Mouse (Mus musculus) cerebellum, postnatal 14 days (tissue): ENCODE measurements around the gene Get4.

Experiments
- DNase-seq, 2 experiments: peaks; one replicate each; pipeline ENCODE4 v3.0.0; 2021; ENCODE audit warnings: mixed read lengths in 2 of 2

Get4 gene

DNA sequence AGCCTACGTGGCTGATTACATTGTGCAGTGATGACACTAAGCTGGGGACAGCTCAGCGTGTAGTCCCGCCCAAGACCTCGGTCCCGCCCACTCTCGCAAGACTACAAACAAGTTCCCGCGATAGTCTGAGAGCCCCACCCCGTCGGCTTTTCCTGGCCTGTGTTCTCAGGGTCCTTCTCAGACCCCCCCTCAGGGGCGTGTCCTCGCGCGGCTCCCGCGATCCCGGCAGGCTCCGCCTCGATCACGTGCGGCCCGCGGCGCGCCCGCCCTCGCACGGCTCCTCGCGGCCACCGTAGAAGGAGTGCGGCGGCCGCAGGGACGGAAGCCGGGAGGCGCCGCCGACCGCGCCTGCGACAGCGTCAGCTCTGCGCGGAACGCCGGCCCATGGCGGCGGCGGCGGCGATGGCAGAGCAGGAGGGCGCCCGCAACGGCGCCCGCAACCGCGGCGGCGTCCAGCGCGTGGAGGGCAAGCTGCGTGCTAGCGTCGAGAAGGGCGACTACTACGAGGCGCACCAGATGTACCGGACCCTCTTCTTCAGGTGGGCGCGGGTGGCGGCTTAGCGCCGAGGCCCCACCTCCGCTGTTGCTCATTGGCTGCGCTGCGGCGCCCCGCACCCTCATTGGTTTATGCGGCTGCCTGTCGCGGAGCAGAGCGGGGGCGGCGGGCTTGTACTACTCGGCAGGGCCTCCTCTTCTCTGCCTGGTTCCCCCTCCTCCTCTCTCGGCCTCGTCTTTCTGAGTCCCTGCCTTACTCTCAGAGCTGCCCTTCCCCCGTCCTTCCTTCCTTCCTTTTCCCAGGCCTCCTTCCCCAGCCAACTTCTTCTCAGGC lies at the start of gene Get4:
Get4 (plus strand) TSS at position 244 of the 829 bp plus-strand sequence.
- peak; percentile 99 for DNase-seq

DNA sequence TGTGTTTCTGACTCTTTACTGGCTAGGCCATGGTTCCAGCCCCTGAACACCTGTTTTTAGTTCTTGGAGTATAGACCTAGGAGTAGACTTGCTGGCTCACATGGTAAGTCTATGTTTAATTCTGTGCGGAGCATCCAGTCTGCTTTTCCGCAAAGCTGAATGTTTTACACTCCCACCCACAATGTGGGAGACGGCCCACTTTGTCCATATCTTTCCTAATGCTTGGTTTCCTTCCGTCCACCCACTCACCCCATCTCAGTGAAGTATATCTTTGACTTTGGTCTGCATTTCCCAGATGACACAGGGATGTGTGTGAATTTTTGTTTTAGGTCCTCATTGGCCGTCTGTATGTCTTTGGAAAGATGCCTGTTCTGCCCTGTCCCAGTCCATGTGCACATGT lies 48.8 kb upstream of the Get4 start:
- DNase-seq: no peak

- DNase-seq: no peak
These were observed 46.0 kb upstream of the Get4 start for GRCm38 (mm10) chr5:139206081-139206480.

- no peak for DNase-seq
These were observed 45.6 kb upstream of the Get4 start for GRCm38 (mm10) chr5:139206525-139206924.

DNA sequence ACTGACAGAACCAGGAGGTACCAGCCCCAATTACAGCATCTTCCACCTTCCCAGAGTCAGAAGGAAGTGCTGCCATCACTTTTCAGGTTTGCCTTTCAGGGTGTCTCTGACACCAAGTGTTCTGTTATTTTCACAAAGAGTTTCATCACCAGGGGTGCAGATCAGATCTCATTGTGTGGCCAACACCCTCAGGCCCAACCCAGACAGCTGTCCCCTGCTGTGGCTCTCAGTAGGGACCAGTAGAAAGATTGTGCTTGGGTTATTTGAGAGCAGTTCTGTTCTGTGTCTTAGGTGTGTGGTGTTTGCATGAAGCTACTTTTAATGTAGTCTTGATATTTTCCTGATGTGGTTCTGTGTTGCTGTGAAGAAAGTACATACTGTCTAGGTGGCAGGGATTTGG lies 43.9 kb upstream of the Get4 start:
- DNase-seq: no peak

DNA sequence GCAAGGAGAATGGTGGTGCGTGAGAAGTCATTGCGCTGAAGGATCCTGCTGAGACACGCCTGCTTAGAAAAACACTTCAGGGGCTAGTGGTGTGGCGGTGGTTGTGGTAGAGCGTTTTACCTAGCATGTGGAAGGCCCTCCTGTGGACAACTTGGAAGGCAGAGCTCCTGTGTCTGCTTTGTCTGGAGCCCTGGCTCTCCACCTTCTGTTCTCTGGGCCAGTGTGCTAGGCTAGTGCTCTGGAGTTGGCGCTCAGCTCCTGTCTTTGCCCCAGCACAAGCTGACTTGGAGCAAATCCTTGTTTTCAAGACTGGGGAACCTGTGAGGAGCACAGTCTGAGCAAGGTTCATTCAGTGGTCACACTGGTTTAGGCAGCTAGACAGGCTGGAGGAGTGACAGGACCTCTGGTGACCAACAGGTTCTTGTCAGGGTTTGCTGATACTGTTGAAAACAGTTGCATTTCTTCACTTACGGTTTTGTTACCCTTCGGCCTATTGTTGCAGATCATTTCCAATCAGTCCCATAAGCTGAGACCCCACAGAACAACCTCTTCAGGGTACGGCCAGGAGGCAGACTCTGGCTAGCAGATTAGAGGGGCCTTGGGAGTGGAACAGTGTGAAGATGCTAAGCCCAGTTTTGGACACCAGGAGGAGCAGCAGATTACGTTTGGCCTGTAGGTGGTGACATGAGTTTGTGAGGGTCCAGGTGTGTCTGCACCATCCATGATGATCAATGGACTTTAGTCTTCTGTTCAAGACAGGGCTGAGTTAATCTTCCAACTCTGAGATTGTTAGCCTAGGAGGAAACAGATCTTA lies 43.0 kb upstream of the Get4 start:
- peak; percentile 52 to 69 for DNase-seq

DNA sequence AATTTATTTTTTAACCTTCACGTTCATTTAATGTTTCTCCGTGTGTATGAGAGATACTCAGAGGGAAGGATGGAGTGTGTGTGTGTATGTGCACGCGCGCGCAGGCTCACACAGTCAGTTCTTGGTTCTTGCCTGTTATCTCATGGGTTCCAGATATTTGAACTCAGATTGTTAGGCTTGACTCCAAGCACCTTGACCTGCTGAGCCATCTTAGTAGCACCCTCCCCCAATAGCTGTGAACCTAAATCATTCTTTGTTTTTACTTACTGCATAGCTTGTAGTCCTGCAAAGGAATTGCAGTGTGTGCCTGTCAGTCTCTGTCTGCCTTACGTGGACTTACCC lies 42.5 kb upstream of the Get4 start:
- no peak for DNase-seq

DNA sequence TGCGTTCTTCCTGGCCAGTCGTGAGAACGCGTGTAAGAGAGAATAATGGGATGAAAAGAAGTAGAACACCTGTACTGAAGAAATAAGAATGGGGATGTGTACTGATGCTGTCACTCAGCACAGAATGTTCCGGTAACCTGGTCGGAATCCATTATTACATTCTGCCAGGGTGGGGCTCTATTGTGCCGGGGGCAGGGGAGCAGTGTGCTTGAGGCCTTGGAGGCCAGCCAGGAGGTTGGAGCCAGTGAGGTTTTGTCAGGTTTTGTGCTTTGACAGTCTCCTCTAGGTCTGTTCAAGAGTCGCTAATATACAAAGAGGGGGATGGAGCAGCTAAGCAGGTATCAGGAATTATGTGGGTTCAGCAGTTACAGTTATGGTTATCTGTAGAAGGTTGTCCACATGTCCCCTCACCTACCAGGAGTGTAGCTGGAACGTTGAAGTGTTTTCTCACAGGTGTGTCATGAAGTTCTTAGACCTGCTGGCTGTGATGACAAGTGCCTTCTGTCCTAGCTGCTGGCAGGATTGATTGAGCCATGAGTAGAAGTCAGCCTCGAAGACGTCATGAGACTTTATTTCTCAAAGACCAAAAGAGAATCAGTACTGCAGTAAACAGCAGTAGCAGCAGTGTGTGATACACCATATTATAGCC lies 40.3 kb upstream of the Get4 start:
- peak in 1 of 2 experiments; percentile 42 for DNase-seq

- no peak for DNase-seq
These were observed 37.8 kb upstream of the Get4 start for GRCm38 (mm10) chr5:139214298-139214697.

- DNase-seq: no peak
These were observed 36.9 kb upstream of the Get4 start for GRCm38 (mm10) chr5:139215184-139215583.

GRCm38 (mm10) chr5:139216121-139216520 lies 36.0 kb upstream of the Get4 start:
- DNase-seq: no peak

DNA sequence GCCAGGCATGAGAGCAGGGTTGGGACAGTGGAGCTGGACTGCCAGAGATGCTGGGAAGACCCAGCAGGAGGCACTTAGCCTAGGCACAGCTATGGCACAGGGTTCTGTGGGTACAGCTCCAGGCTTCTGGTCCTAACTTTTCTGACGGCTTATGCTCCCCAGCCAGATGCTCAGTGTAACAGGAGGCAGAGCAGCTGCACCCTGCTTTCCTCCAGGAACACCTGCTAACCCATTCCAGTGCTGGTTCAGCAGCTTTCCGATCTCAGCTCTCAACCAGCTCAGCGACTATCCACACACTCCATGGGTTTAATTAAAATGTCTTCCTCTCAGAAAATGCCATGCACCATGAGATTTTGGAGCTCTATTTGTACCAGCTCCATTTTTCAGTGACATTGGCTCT lies 35.4 kb upstream of the Get4 start:
- no peak for DNase-seq

DNA sequence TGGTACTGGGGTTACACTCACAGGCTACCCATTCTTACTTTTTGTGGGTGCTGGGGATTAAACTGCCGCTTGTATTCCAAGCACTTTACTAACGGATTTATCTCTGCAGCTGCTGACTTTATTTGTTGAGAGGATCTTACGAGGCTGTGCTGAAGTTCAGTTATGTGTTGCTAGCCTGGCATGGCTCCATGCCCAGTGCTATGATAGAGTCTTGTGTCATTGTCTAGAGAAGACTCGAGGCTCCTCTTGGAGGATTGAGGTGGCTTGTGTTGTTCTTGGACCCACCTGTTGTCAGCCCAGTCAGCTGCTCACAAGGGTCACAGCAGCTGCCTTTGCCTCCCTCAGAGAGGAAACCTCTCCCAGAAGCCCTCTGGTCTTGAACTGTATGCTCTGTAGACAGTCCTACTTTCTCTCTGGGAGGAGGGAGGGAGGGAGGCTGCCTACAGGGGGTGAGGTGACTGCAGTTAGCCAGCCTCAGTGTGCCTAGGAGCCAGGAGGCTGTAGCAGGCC lies 32.1 kb upstream of the Get4 start:
- DNase-seq: no peak

DNA sequence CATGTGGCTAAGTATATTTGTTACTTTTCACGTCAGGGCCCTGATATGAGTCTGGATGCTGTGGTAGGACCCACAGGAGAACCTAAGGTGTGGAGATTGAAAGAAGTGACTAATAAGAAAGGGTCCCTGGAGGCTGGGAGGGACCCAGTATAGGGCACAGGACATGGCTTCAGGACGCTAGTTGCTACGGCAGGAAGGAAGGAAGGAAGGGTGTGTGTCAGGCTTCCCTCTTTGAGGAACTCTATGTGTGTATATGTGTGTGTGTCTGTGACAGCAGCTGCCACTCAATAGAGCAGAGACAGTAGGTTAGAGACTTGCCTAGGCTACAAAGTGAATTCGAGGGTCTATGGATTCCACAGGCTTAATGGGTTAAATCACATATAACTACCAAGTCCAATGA lies 31.5 kb upstream of the Get4 start:
- no peak for DNase-seq

DNA sequence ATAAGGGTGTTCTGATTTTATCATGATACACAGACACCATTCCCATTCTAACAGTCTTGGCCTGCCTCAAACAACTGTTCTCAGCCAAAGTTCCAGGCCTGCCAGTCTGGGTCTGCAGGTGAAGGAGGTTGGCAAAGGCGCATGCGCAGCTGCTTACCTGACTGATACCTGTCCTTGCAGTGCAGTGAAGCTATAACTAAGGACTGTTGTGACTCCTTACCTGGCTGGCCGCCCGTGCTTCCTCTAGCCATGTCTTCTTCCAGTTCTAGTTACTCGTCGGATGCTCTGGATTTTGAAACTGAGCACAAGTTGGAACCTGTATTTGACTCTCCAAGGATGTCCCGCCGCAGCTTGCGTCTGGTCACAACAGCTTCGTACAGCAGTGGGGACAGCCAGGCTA lies 28.8 kb upstream of the Get4 start:
- DNase-seq: no peak

GRCm38 (mm10) chr5:139227236-139227635 lies 24.9 kb upstream of the Get4 start:
- no peak for DNase-seq

GRCm38 (mm10) chr5:139227645-139228044 lies 24.5 kb upstream of the Get4 start:
- DNase-seq: no peak

DNA sequence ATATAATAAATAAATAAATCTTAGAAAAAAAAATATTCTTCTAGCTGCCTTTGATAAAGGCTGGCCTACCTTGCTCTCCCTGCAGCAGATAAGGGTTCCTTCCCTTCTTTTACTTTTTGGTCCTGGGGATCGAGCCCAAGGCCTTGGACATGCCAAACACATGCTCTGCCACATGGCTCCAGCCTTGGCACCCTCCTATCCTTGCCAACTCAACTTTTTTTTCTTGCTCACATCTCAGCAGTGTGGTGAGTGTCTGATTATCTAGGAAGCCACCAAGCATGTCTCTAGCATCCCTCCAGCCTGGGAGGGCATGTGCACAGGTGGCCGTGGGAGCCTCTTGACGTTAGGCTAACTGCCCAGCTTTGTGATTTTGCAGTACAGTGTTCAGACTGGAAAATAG lies 23.8 kb upstream of the Get4 start:
- no peak for DNase-seq

GRCm38 (mm10) chr5:139229716-139230115 lies 22.4 kb upstream of the Get4 start:
- no peak for DNase-seq

DNA sequence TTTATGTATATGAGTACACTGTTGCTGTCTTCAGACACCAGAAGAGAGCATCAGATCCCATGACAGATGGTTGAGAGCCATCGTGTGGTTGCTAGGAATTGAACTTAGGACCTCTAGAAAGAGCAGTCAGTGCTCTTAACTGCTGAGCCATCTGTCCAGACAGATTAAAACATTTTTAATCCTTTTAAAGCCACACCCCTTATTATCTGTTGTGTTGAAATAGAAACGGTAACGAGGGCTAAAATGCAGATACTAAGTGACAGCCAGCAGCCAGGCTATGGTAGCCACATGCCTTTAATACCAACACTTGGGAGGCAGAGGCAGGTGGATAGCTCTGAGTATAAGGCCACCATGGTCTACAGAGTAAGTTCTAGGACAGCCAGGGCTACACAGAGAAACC lies 20.0 kb upstream of the Get4 start:
- DNase-seq: no peak

GRCm38 (mm10) chr5:139234423-139234822 lies 17.7 kb upstream of the Get4 start:
- DNase-seq: no peak

- no peak for DNase-seq
These were observed 14.7 kb upstream of the Get4 start for GRCm38 (mm10) chr5:139237436-139237835.

DNA sequence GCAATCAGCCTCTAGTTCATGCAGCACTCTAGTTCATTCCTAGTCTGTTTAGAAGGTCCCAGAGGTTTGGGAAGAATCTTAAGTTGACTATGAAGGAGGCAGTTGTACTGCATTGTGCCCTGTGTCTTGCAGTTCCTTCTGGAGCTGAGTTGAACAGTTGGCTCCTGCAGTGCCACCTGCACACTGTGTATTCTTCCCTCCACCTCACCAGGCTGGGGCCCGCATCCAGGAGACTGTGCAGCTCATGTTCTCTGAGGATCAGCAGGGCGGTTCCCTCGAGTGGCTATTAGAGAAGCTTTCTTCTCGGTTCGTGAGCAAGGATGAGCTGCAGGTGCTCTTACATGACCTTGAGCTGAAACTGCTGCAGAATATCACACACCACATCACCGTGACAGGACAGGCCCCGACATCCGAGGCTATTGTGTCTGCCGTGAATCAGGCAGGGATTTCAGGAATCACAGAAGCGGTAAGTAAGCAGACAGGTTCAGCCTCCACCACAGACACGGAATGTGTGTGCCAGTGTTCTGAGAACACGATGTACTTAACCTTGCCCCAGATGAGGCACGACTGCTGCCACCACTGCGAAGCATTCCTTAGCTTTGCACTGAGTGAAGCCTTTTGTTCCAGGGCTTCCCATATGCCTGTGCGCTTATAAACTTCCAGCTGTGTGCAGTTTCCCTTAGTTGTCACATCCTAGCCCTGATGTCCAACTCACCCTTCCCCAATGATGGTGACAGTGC lies 10.9 kb upstream of the Get4 start:
- DNase-seq: no peak
